Mouse (Mus musculus) adrenal gland (tissue): ENCODE data around the gene Asb6.

Experiments used
- intact Hi-C: fragments of 180-260 bp; cut with DNase I; formaldehyde crosslinking; loops from one replicate; pipeline ENCODE4 v1.15.1; 2025
- long read RNA-seq, 2 experiments: library from polyadenylated mRNA; unstranded; transcript quantifications; one replicate each; pipeline ENCODE4 v2.0.0; 2020; ENCODE audit warnings: borderline replicate concordance in 1 of 2; ENCODE audit not compliant: insufficient replicate concordance in 1 of 2

The Asb6 gene
- long read RNA-seq, experiment 1, full-length matches to known transcripts, result 17 of 18 reads
- long read RNA-seq, experiment 1, partial matches to known transcripts, result 1 of 18 reads
- long read RNA-seq, experiment 1, other reads (novel, unspliced or antisense), result 0 of 18 reads
- long read RNA-seq, experiment 2, full-length matches to known transcripts, result 20 of 26 reads
- long read RNA-seq, experiment 2, partial matches to known transcripts, result 5 of 26 reads
- long read RNA-seq, experiment 2, other reads (novel, unspliced or antisense), result 1 of 26 reads

DNA sequence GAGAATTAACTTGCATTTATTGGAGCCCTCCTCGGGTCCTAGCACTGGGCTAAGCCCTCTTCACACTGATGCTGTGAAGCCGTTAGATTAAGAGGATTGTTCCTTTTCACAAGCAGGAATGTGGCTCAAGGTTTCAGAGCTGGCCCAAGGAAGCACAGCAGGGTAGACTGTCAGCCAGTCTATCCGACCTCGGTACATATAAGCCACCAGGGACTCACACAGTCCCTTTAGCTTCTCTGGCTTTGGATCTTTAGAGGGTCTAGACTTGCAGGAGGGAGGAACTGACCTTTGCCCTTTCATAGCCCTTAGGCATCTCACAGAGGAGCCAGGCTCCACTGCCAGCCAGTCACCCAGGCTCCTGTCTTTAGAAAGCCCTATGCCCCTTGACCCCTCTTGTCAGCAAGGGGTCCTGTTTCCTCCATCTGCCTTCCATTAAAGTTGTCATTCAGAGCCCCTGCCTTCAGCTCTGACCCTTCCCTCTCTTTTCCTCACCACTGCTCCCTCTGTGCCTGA is at the start of gene Asb6:
Asb6 (minus strand) TSS at position 51 of the 513 bp plus-strand sequence.
- intact Hi-C loops, result no loop called here

DNA sequence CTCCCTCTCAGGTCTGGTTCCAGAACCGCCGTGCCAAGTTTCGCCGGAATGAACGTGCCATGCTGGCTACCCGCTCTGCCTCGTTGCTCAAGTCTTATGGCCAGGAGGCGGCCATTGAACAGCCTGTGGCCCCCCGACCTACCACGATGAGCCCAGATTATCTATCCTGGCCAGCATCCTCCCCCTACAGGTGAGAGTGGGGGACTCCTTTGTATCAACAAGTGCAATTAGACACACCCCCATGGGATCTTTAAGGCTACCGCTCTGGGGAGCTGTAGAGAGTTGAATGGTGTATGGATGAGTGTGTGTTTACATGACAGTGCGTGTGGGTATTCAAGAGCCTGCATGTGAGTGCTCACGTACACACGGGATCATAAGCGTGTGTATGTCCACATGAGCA is 49.3 kb upstream of the Asb6 start:
- intact Hi-C loops, result no loop called here

- intact Hi-C loops, result no loop called here
These were observed 45.7 kb upstream of the Asb6 start for GRCm38 (mm10) chr2:30875621-30876432.

DNA sequence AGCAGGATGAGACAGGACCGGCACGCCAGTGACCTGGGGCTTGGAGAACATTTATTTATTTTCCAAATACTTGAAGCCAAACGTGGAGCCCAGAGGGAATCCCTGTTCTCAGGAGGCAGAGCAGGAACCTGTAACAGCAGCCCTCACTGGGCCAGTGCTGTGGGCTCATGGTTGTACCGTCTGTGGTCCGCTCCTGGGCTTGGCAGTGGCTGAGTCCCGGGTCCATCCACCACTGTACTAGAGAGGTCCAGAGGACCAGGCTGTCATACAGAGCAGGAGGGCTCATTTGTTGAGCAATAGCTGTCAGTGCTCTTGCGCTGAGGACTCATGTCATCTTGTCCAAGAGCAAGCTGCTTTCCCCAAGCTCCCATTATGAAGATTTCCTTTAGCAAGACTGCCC is 45.0 kb upstream of the Asb6 start:
- intact Hi-C loops, result no loop called here

DNA sequence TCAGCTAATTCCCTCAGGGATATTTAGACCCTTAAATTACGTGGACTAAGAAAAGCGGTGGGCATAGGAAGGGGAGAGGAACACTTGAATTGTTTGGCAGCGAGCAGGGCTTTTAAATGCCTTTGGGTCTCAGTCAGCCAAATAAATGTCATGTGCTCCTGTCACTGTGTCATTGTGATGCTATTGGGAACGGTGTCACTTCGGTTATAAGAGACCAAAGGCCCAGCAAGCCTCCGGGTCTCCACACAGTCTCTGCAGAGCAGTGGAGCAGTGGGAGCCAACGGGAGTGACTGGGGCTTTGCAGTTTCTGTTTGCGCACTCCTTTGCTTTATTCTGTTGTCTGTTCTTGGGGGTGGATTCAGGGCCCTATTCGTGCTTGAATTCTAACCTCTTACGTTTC is 44.3 kb upstream of the Asb6 start:
- intact Hi-C loops, result no loop called here

- intact Hi-C loops, result no loop called here
These were observed 42.5 kb upstream of the Asb6 start for GRCm38 (mm10) chr2:30872669-30873068.

DNA sequence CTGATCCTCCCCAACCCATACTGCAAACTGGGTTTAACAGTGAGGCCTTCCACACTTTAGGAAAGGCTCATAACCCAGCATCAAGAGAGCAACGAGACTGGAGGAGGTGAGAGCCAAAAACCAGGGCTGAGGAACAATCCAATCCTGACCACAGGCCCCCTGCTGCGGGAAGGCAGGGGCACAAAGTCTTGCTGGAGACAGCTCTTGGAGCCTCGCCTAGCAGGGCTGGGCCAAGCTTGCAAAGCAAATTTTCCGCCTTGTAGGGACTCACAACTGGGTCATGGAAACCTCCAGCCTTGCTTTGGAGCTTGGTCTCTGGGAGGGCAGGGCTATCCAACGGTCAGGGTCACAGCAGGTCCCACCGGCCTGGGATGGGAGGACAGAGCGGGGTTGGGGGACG is 40.7 kb upstream of the Asb6 start:
- intact Hi-C loops, result no loop called here

DNA sequence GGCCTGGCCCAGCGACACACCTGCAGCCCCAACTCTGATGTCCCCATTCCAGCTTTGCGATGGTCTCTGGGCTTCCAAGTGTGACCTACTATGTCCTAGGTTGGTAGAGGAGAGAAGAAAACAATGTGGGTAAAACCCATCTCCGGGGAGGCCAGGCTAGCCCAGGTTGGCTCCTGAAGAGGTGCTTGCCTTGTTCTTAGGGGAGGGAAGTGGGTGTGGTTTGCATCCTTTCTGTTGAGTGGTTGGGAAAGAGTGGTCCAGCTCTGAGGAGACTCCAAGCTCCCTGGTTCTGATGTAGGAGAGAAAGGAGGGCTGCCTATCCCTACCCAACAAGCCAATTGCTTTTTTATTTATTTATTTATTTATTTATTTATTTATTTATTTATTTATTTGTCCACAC is 35.3 kb upstream of the Asb6 start:
- intact Hi-C loops, result no loop called here

DNA sequence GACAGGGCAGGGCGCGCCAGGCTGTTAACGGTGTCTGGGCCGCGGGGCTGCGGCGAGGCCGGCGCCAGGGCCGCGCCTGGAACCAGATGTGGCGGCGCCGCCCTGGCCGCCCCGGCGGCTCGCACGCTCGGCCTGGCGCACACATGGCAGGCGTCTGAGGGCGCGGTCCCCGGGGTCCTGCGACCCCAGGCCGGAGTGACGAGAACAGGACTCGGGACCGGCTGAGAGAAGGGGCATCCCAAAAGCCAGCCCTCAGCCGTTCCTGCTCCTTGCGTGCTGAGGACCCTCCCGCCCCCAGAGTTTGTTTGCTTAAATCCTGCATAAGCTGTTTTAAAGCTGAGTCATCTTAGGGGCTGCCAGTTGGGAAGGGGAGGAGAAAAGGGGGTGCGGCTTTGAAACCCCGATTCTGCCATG is 34.8 kb upstream of the Asb6 start:
- intact Hi-C loops, result no loop called here

GRCm38 (mm10) chr2:30863574-30863973 is 33.4 kb upstream of the Asb6 start:
- intact Hi-C loops, result no loop called here

DNA sequence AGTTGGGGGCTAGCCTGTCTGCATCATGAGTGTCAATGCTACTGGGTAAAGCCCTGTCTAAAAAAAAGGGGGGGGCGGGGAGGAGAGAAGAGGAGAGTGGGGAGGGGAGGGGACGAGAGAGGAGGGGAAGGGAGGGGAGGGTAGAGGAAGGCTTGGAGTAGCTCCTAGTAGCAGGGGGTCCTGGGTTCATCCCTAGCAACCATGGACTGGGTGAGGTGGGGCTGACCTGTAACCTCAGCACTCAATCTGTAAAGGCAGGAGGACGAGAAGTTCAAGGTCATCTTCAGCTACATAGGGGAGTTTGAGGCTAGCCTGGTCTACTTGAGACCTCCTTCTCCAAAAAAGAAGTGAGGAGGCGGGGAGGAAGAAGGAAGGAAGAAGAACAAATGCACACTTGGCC is 31.9 kb upstream of the Asb6 start:
- intact Hi-C loops, result no loop called here

DNA sequence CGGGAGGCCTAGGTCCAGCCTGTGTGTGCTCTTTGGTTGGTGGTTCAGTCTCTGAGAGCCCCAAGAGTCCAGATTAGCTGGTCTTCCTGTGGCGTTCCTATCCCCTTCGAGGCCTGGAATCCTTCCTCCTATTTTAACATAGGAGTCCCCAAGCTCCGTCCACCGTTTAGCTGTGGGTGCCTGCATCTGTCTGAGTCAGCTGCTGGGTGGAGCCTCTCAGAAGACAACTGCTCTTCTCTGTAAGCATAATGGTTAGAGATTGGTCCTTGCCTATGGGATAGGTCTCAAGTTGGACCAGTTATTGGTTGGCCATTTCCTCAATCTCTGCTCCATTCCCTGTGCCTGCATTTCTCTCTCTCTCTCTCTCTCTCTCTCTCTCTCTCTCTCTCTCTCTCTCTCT is 29.6 kb upstream of the Asb6 start:
- intact Hi-C loops, result no loop called here

DNA sequence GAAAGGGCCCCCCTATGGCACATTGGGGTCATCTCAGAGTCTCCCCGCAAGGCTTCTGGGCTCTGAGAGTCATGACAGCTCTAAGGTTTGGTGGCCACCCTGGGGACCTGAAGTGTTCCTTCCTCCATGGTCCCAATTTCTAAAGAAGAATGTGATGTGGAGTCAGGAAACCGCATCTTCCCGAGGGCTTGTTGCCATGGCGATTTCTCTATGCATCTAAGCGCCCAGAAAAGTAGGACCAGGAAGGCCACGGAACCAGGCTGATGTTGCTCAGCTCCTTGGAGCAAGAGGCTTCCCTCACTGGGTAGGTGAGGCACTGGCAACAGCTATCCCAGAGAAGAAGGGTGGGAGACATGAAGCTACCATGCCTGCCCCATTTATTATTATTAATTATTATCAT is 26.9 kb upstream of the Asb6 start:
- intact Hi-C loops, result no loop called here

GRCm38 (mm10) chr2:30852771-30853313 is 22.7 kb upstream of the Asb6 start:
- intact Hi-C loops, result no loop called here

DNA sequence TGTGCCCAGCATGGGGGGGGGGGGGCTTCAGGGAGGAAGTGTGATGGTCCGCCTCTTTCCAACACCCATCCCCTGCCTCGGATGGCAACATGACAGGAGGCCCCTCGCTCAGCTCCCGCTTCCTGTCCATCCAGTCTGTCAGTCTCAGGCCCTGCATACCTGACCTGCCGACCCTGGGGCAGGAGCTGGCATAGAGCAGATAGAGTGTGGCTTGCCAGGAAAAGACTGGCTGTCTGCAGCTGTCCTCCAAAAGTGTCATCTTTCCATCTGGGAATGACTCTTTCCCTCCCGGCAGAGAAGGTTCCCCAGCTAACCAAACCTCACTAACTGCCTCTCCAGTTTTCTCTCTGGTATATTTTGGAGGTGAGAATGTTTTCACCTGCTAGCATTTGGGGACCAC is 20.4 kb upstream of the Asb6 start:
- intact Hi-C loops, result no loop called here

DNA sequence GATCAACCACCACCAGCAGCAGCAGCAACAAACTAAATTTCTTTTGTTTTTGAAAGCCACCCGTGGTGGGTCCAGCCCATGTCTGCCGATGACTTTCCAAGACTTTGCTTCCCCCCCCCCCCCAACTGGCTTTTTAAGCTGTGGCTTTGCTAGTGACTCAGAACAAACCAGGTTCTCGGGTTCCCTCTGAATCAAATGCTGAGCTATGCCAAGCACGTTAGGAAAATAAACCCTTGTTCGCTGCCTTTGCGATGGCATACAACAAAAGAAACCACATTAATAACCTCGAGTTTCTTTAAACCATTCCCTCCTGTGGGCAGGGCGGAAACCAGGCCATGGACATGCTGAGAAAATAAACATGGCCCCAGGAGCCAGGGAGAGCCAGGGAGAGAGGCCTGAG is 18.1 kb upstream of the Asb6 start:
- intact Hi-C loops, result no loop called here

- intact Hi-C loops, result no loop called here
These were observed 16.6 kb upstream of the Asb6 start for GRCm38 (mm10) chr2:30846723-30847122.

DNA sequence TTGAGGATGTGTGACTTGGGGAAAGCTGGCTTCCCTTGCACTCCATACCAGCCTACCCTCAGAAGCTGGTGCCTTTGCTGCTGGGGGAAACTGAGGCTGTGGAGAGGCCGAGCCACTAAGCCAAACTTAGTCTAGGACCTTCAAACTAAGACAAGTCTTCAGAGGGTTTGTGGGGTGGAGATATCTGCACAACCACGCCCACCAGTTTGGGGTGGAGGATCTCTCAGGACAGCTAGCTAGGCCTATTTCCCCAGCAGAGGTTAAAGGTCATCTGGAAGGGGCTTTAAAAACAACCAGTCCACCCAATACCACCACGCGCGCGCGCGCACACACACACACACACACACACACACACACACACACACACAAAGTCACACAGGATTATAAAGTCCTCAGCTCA is 16.1 kb upstream of the Asb6 start:
- intact Hi-C loops, result no loop called here

GRCm38 (mm10) chr2:30845152-30846070 is 15.3 kb upstream of the Asb6 start:
- intact Hi-C loops, result no loop called here

DNA sequence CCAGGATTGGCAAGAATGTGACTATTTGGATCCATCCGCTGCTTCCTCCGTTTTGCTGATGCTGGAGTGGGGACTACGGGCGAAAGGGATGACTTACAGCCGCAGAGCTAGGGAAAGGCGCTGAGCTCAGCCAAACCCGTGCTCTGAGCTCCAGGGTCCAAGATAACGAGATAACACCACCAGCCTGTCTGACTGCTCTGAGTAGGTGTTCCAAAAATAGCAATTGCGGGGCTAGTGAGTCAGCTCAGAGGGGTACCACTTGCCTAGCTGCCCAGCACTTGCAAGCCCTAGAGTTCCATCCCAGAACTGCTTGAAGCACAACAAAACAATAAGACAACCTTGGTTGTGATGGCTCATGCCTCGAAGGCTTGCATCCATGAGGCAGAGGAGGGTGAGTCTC is 12.5 kb upstream of the Asb6 start:
- intact Hi-C loops, result no loop called here

- intact Hi-C loops, result no loop called here
These were observed 6.3 kb upstream of the Asb6 start for GRCm38 (mm10) chr2:30836238-30836990.
